Mouse (Mus musculus): Measurements from ENCODE around the gene Arfgap2.

Gene Arfgap2

GRCm38 (mm10) chr2:91259493-91259892, 5.3 kb upstream of the Arfgap2 start:
- no peak for DNase-seq

GRCm38 (mm10) chr2:91263692-91264660, 798 bp upstream of the Arfgap2 start:
- no peak for DNase-seq

GRCm38 (mm10) chr2:91268042-91268441, 3.3 kb downstream of the Arfgap2 start:
- DNase-seq: no peak

- DNase-seq: no peak
These were observed 3.9 kb downstream of the Arfgap2 start for GRCm38 (mm10) chr2:91268706-91269105.

- DNase-seq: no peak
These were observed 4.9 kb downstream of the Arfgap2 start for GRCm38 (mm10) chr2:91269687-91270133.

- peak in 1 of 2 experiments; percentile 24 for DNase-seq
These were observed 14.1 kb downstream of the Arfgap2 start for GRCm38 (mm10) chr2:91278749-91279371.

GRCm38 (mm10) chr2:91279372-91279755, 14.6 kb downstream of the Arfgap2 start:
- DNase-seq: no peak

- DNase-seq: no peak
These were observed 16.6 kb downstream of the Arfgap2 start for GRCm38 (mm10) chr2:91281366-91281765.

GRCm38 (mm10) chr2:91283972-91284371, 19.2 kb downstream of the Arfgap2 start:
- no peak for DNase-seq

- no peak for DNase-seq
These were observed 19.8 kb downstream of the Arfgap2 start for GRCm38 (mm10) chr2:91284375-91285199.

GRCm38 (mm10) chr2:91285885-91286505, 21.2 kb downstream of the Arfgap2 start:
- DNase-seq: peak; percentile 56 to 61

GRCm38 (mm10) chr2:91287563-91287962, 22.8 kb downstream of the Arfgap2 start:
- DNase-seq: no peak

- DNase-seq: no peak
These were observed 26.6 kb downstream of the Arfgap2 start for GRCm38 (mm10) chr2:91291197-91292007.

GRCm38 (mm10) chr2:91294226-91294625, 29.5 kb downstream of the Arfgap2 start:
- DNase-seq: no peak

- no peak for DNase-seq
These were observed 31.1 kb downstream of the Arfgap2 start for GRCm38 (mm10) chr2:91295895-91296294.

GRCm38 (mm10) chr2:91299156-91299555, 34.4 kb downstream of the Arfgap2 start:
- DNase-seq: no peak

GRCm38 (mm10) chr2:91300784-91301183, 36.0 kb downstream of the Arfgap2 start:
- no peak for DNase-seq

- DNase-seq: no peak
These were observed 37.1 kb downstream of the Arfgap2 start for GRCm38 (mm10) chr2:91301836-91302235.

- no peak for DNase-seq
These were observed 38.1 kb downstream of the Arfgap2 start for GRCm38 (mm10) chr2:91302845-91303244.

GRCm38 (mm10) chr2:91305926-91306325, 41.2 kb downstream of the Arfgap2 start:
- DNase-seq: no peak

- no peak for DNase-seq
These were observed 41.8 kb downstream of the Arfgap2 start for GRCm38 (mm10) chr2:91306589-91306988.

GRCm38 (mm10) chr2:91308680-91309079, 43.9 kb downstream of the Arfgap2 start:
- DNase-seq: peak; percentile 68 to 87
